Mouse (Mus musculus) G1E (cell line): ENCODE measurements around the gene Ncaph2.

ENCODE experiments used
- CTCF ChIP-seq: IDR thresholded peaks from 2 replicates; pipeline ENCODE4 v1.5.1; 2012; ENCODE audit warnings: low read depth, low read length, inconsistent platforms, mixed read lengths
- POLR2AphosphoS5 ChIP-seq: IDR thresholded peaks from 2 replicates; pipeline ENCODE4 v1.6.1; 2012; ENCODE audit warnings: low read depth, low read length, inconsistent platforms; ENCODE audit not compliant: insufficient replicate concordance
- TAL1 ChIP-seq: conservative IDR thresholded peaks from 2 replicates; pipeline ENCODE4 v1.6.1; 2012; ENCODE audit warnings: low read depth, low read length, inconsistent platforms, mixed read lengths

DNA sequence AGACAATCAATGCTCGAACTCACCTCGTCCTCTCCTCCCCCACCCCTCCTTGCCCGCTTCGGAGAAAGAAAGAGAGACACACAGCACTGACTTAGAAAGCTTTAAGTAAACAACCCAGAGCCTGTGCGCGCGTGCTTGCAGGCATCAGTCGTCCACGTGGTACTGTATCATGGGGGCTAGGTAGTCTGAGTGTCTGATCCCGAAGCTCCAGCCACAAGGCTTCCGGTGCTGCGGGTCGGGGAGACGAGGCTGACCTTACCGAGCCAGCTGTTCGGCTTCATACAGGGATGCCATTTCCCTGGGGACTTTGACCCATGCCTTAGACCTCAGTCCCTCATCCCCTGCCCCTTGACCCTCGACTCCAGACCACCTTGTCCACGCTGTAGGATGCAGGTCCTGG lies 21.8 kb downstream of the Ncaph2 start:
- TF ChIP-seq CTCF, result no peak
- TF ChIP-seq POLR2AphosphoS5, result no peak
- TF ChIP-seq TAL1, result no peak
